Mouse (Mus musculus) stomach, postnatal 0 days (tissue): Measurements from ENCODE around the gene Sema4g.

ENCODE experiments used
- CTCF ChIP-seq: IDR thresholded peaks from 2 replicates; pipeline ENCODE4 v1.5.1; 2016; ENCODE audit warnings: antibody characterized with exemption, low read depth, mild to moderate bottlenecking, moderate library complexity
- EP300 ChIP-seq: optimal IDR thresholded peaks from 2 replicates; pipeline ENCODE3; 2016; ENCODE audit warnings: antibody characterized with exemption

DNA sequence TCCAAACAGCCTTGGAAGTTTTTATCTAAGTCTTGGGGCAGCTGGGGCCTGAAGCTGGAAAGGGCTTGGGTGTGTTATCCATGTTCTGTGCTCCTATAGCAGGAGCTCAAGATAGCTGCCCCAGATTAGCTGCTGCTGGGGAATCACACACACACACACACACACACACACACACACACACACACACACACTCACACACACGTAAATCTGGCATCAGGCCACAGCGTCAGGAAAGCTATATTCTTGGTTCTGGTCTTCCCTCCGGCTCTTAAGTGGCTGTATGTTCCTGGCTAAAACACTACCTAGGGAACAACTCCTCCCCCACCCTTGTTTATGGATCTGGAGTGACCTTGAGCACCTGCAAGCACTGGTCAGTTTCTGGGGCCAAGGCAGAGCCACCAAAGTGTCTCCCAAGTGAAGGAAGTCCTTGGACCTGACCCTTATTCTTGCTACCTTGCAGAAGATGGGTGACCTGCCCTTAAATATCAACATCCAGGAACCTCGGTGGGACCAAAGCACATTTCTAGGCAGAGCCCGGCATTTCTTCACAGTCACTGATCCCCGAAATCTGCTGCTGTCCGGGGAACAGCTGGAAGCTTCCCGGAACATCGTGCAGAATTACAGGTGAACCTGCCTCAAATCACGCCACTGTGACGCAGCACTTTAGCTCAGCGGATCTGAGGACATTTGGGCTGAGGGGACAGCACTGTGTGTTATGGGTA is 59.9 kb downstream of the Sema4g start:
- TF ChIP-seq EP300: no peak
- no peak for TF ChIP-seq CTCF
